Mouse (Mus musculus): ENCODE data around the gene Ess2.
"Not testable (repeated sequence)": the region's sequence is repeated elsewhere in the genome, so short reads cannot be mapped to it uniquely, and the experiment has no call there.

Ess2 gene

GRCm38 (mm10) chr16:17911052-17911595 lies at the start of gene Ess2:
Gene Ess2 (minus strand): TSS chr16:17911348.
- peak; percentile 90 to 96 for DNase-seq

GRCm38 (mm10) chr16:17956052-17956638 lies 45.0 kb upstream of the Ess2 start:
- DNase-seq = not testable (repeated sequence)

GRCm38 (mm10) chr16:17951618-17952017 lies 40.5 kb upstream of the Ess2 start:
- DNase-seq = no peak

- DNase-seq = no peak
Observed at GRCm38 (mm10) chr16:17950068-17950467, 38.9 kb upstream of the Ess2 start.

- DNase-seq = no peak
Observed at GRCm38 (mm10) chr16:17949421-17949877, 38.3 kb upstream of the Ess2 start.

- DNase-seq = peak; percentile 38 to 73
Observed at GRCm38 (mm10) chr16:17945081-17945831, 34.1 kb upstream of the Ess2 start.

GRCm38 (mm10) chr16:17943466-17943865 lies 32.3 kb upstream of the Ess2 start:
- DNase-seq = no peak

- peak in 1 of 2 experiments; percentile 12 for DNase-seq
Observed at GRCm38 (mm10) chr16:17939255-17939751, 28.2 kb upstream of the Ess2 start.

- peak; percentile 79 to 83 for DNase-seq
Observed at GRCm38 (mm10) chr16:17938821-17939220, 27.7 kb upstream of the Ess2 start.

GRCm38 (mm10) chr16:17938187-17938586 lies 27.0 kb upstream of the Ess2 start:
- DNase-seq = no peak

GRCm38 (mm10) chr16:17936776-17937175 lies 25.6 kb upstream of the Ess2 start:
- DNase-seq = no peak

- DNase-seq = no peak
Observed at GRCm38 (mm10) chr16:17934445-17934910, 23.3 kb upstream of the Ess2 start.

GRCm38 (mm10) chr16:17933594-17934444 lies 22.7 kb upstream of the Ess2 start:
- no peak for DNase-seq

- DNase-seq = no peak
Observed at GRCm38 (mm10) chr16:17931906-17932460, 20.8 kb upstream of the Ess2 start.

- DNase-seq = no peak
Observed at GRCm38 (mm10) chr16:17929631-17930030, 18.5 kb upstream of the Ess2 start.

- DNase-seq = no peak
Observed at GRCm38 (mm10) chr16:17929211-17929610, 18.1 kb upstream of the Ess2 start.

- peak; percentile 74 to 89 for DNase-seq
Observed at GRCm38 (mm10) chr16:17928627-17929104, 17.5 kb upstream of the Ess2 start.

GRCm38 (mm10) chr16:17928087-17928580 lies 17.0 kb upstream of the Ess2 start, which contains the start of gene Slc25a1:
Gene Slc25a1 (minus strand): TSS chr16:17928219.
- peak; percentile 81 to 89 for DNase-seq

GRCm38 (mm10) chr16:17927351-17928082 lies 16.4 kb upstream of the Ess2 start:
- peak; percentile 58 to 77 for DNase-seq

- peak in 1 of 2 experiments; percentile 68 for DNase-seq
Observed at GRCm38 (mm10) chr16:17922163-17922538, 11.0 kb upstream of the Ess2 start.
